Comparison of ENCODE assay signal across 21 mouse cellular contexts in the genomic region with DNA sequence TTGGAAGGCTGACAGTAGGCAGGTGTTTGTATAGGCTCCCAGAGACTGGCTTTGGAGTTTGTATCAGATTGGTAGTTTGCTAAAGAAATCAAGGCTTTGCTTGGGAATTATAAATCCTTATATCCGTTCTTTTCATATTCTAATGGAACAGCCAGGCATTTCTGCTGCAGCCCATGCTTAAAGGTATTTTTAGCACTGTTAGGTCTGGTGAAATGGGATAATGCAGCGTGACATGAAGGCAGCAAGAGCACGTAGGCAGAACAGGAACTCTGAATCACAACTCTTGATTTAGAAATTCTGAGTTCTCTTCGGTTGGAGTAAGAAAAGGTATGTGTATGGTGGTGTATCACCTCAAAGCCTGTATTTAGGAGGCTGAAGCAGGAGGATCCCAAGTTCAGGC. TPM values are rescaled to one million over a fixed set of nuclear protein-coding genes. Genes with fewer than 3 reads are reported as not detected.
DNase-seq lines count a peak whose midpoint lies in the region; TF ChIP-seq lines count a peak whose summit lies in the region.
"Had no signal": no experiment of that assay in that cellular context is flagged by ENCODE, and none has a peak within 500 bp of the region (broad histone marks: within the 10 kb centered on the region; RNA-seq: fewer than 3 reads in every experiment).

No protein-coding gene starts in this region.

- TF ChIP-seq RAD21 in CH12.LX (IDR thresholded peaks at IDR 0.05; ENCODE audit: low read depth, low read length), result no peak

- H3K79me2 ChIP-seq in CH12.LX (replicated peaks; ENCODE audit: control insufficient read depth, extremely low read depth, insufficient read depth, poor library complexity, severe bottlenecking), result peaks cover 91% of the 10 kb centered on the region

- H3K4me2 ChIP-seq in CH12.LX (ENCODE audit: insufficient read depth, low read depth, poor library complexity, severe bottlenecking), result peak overlapping the region; percentile 48; the same call in 1 of the 2 replicates
- H3K4me2 ChIP-seq: embryonic facial prominence, embryonic 15.5 days; liver, embryonic 12.5 days; neural tube, embryonic 12.5 days had no signal

- TF ChIP-seq POLR2A in CH12.LX (IDR thresholded peaks at IDR 0.05; ENCODE audit: low read depth, low read length), result no peak
- TF ChIP-seq POLR2A in bone marrow macrophage, adult 2 months (IDR thresholded peaks at IDR 0.05; ENCODE audit: borderline replicate concordance, low read depth, low read length), result no peak

- in situ Hi-C loops in CH12.LX (cut with MboI; ENCODE audit: low pct_ligation_motif_present, low pct_unique_long_range_greater_than_20kb, low sequenced_read_pairs), result no loop called here

- peaks cover 61% of the 10 kb centered on the region for H3K4me1 ChIP-seq in heart, embryonic 10.5 days
- H3K4me1 ChIP-seq in CH12.LX (ENCODE audit: control insufficient read depth in 1 of 2, insufficient read depth in 2 of 2), result peaks cover 11 to 53% of the 10 kb centered on the region in 2 experiments
- peaks cover 35% of the 10 kb centered on the region for H3K4me1 ChIP-seq in bone marrow macrophage, adult 2 months (ENCODE audit: control insufficient read depth, insufficient read depth, low read length)

- TF ChIP-seq CTCF in left cerebral cortex, adult 2 months (IDR thresholded peaks at IDR 0.05), result no peak
- TF ChIP-seq CTCF in CH12.LX (conservative IDR thresholded peaks at IDR 0.05 in 1 of 2, IDR thresholded peaks at IDR 0.05 in 1 of 2; ENCODE audit: low read depth in 2 of 2, low read length in 2 of 2), result no peak
- TF ChIP-seq CTCF in bone marrow macrophage, adult 2 months (IDR thresholded peaks at IDR 0.05; ENCODE audit: low read depth, low read length), result no peak

- peak overlapping the region; percentile 18; the same call in 1 of the 2 replicates for H3K27ac ChIP-seq in heart, embryonic 10.5 days
- peak overlapping the region; percentile 77 for H3K27ac ChIP-seq in left cerebral cortex, adult 2 months
- H3K27ac ChIP-seq in CH12.LX (ENCODE audit: insufficient read depth, low read depth), result no peak overlapping the region; the same call in 1 of the 2 replicates
- H3K27ac ChIP-seq in bone marrow macrophage, adult 2 months (ENCODE audit: insufficient read depth, low read depth, low read length), result peak overlapping the region; percentile 75
- H3K27ac ChIP-seq: embryonic facial prominence, embryonic 15.5 days; forebrain, embryonic 10.5 days; hindbrain, postnatal 0 days; liver, embryonic 12.5 days; neural tube, embryonic 12.5 days had no signal

- H3K27me3 ChIP-seq in heart, embryonic 10.5 days (ENCODE audit: insufficient read depth, poor library complexity, severe bottlenecking), result no peaks in the 10 kb centered on the region
- H3K27me3 ChIP-seq in CH12.LX (replicated peaks), result no peaks in the 10 kb centered on the region
- H3K27me3 ChIP-seq: embryonic facial prominence, embryonic 15.5 days; neural tube, embryonic 12.5 days had no signal

- no peak overlapping the region for H3K4me3 ChIP-seq in heart, embryonic 10.5 days
- no peak overlapping the region for H3K4me3 ChIP-seq in left cerebral cortex, adult 2 months
- no peak overlapping the region for H3K4me3 ChIP-seq in CH12.LX (replicated peaks in 1 of 3; ENCODE audit: low read depth in 2 of 3, low read length in 2 of 3, poor library complexity in 1 of 3)
- H3K4me3 ChIP-seq in bone marrow macrophage, adult 2 months (ENCODE audit: insufficient read depth, low read length), result peak overlapping the region; percentile 25
- H3K4me3 ChIP-seq: embryonic facial prominence, embryonic 15.5 days; forebrain, embryonic 10.5 days; liver, embryonic 12.5 days; neural tube, embryonic 12.5 days had no signal

- 60% methylated on average over 4 of the region's 4 CpGs for WGBS in heart, embryonic 10.5 days

- H3K9me3 ChIP-seq in heart, embryonic 10.5 days, result no peaks in the 10 kb centered on the region
- peaks cover 17% of the 10 kb centered on the region for H3K9me3 ChIP-seq in CH12.LX (replicated peaks; ENCODE audit: low read length)
- H3K9me3 ChIP-seq: embryonic facial prominence, embryonic 15.5 days; forebrain, embryonic 10.5 days; G1E; liver, embryonic 12.5 days; neural tube, embryonic 12.5 days had no signal

- DNase-seq in heart, embryonic 10.5 days (ENCODE audit: low spot score), result no peak
- DNase-seq in heart, postnatal 14 days, result no peak
- DNase-seq in left cerebral cortex, adult 2 months (ENCODE audit: extremely low spot score in 1 of 2, low spot score in 2 of 2), result peak in 1 of 2 experiments; percentile 29
- no peak for DNase-seq in left cerebral cortex, adult 11 months (ENCODE audit: low spot score)
- DNase-seq in CH12.LX (ENCODE audit: extremely low read depth), result no peak
- DNase-seq in yolk sac, embryonic 10.5 days (ENCODE audit: low spot score), result no peak
- no peak for DNase-seq in kidney, postnatal 25 days
- DNase-seq: adrenal gland, postnatal 36 days; embryo, embryonic 11 days; kidney, adult 2 months; kidney, postnatal 14 days; layer of hippocampus, adult 9-11 months; lung, postnatal 10 days; thymus, adult 18-20 months had no signal

- no peak for TF ChIP-seq EP300 in CH12.LX (IDR thresholded peaks at IDR 0.05; ENCODE audit: low read length)

- H3K36me3 ChIP-seq in heart, embryonic 10.5 days, result no peaks in the 10 kb centered on the region
- peaks cover 5 to 40% of the 10 kb centered on the region in 2 experiments for H3K36me3 ChIP-seq in CH12.LX (replicated peaks in 1 of 2; ENCODE audit: control insufficient read depth in 1 of 2, insufficient read depth in 1 of 2, low read length in 1 of 2)
- H3K36me3 ChIP-seq: embryonic facial prominence, embryonic 15.5 days; liver, embryonic 12.5 days; neural tube, embryonic 12.5 days had no signal

- 0 out of 2 replicates have a peak overlapping the region, but pooled peaks have one; percentile 14 for H3K9ac ChIP-seq in CH12.LX (ENCODE audit: insufficient read depth, low read depth)
- H3K9ac ChIP-seq: embryonic facial prominence, embryonic 15.5 days; liver, embryonic 12.5 days; neural tube, embryonic 12.5 days had no signal

- intact Hi-C loops in heart, postnatal 14 days (cut with DNase I), result loop anchor here (2.0 kb wide), 1 partner anchor 27 kb away; a partner anchor contains a TSS
- intact Hi-C loops in left cerebral cortex, adult 2 months (cut with DNase I), result no loop called here

- dilution Hi-C loops in CH12.LX (cut with MboI; ENCODE audit: extremely low pct_ligation_motif_present, extremely low pct_unique_long_range_greater_than_20kb, low sequenced_read_pairs), result no loop called here

TF ChIP-seq in CH12.LX, 34 proteins besides CTCF, POLR2A, EP300 and RAD21:
- TF ChIP-seq CHD1 (IDR thresholded peaks at IDR 0.05; ENCODE audit: low read depth, low read length) (no peak), TBP (conservative IDR thresholded peaks at IDR 0.05; ENCODE audit: low read depth, low read length) (no peak), MAX (IDR thresholded peaks at IDR 0.05; ENCODE audit: low read length) (no peak), GABPA (IDR thresholded peaks at IDR 0.05; ENCODE audit: insufficient replicate concordance, low read depth, low read length) (no peak)

RNA-seq across cellular contexts. Expression of a gene that starts 27.4 kb away (rescaled TPM):
- polyA plus RNA-seq in heart, embryonic 10.5 days (2016; fragmentation: Nextera tagmentation; extraction: Ambion mirVana), result 21.2 and 26.1 TPM in 2 replicates
- 10 to 100 TPM; 28.4 to 31.5 TPM for total RNA-seq in heart, postnatal 14 days (2021)
- total RNA-seq in left cerebral cortex, adult 2 months (2021), result 10 to 100 TPM; 16.6 to 17.8 TPM
- total RNA-seq in CH12.LX (2012; rRNA removed), result 20.3 and 23.2 TPM in 2 replicates
- total RNA-seq in CH12.LX (2014; rRNA removed), result 20.0 and 23.3 TPM in 2 replicates
- 20.5 and 21.8 TPM in 2 replicates for polyA plus RNA-seq in CH12.LX (2012; ENCODE audit: insufficient read length, low read depth)
- 62.9 and 69.2 TPM in 2 replicates for polyA plus RNA-seq in bone marrow macrophage, adult 2 months (2012; ENCODE audit: insufficient read depth, insufficient read length, missing spikeins)

RNA-seq across cellular contexts. Expression of a gene that starts 28.2 kb away (rescaled TPM):
- 27.8 and 30.4 TPM in 2 replicates for polyA plus RNA-seq in heart, embryonic 10.5 days (2016; fragmentation: Nextera tagmentation; extraction: Ambion mirVana)
- 10 to 100 TPM; 46.4 to 46.8 TPM for total RNA-seq in heart, postnatal 14 days (2021)
- 100 to 1,000 TPM in 1 of 2 experiments, 10 to 100 TPM in 1; 86.3 to 102 TPM for total RNA-seq in left cerebral cortex, adult 2 months (2021)
- total RNA-seq in CH12.LX (2012; rRNA removed) (41.2 and 41.6 TPM in 2 replicates), CH12.LX (2014; rRNA removed) (41.2 and 41.4 TPM in 2 replicates)
- polyA plus RNA-seq in CH12.LX (2012; ENCODE audit: insufficient read length, low read depth), result 40.9 and 50.1 TPM in 2 replicates
- 66.2 and 69.2 TPM in 2 replicates for polyA plus RNA-seq in bone marrow macrophage, adult 2 months (2012; ENCODE audit: insufficient read depth, insufficient read length, missing spikeins)
